Mouse (Mus musculus): Measurements from ENCODE around the gene H2al2a. TPM values are rescaled to one million over a fixed set of nuclear protein-coding genes. Genes with fewer than 3 reads are reported as not detected.

Gene H2al2a
- polyA plus RNA-seq, 1 experiment from 2014 or later = not detected

DNA sequence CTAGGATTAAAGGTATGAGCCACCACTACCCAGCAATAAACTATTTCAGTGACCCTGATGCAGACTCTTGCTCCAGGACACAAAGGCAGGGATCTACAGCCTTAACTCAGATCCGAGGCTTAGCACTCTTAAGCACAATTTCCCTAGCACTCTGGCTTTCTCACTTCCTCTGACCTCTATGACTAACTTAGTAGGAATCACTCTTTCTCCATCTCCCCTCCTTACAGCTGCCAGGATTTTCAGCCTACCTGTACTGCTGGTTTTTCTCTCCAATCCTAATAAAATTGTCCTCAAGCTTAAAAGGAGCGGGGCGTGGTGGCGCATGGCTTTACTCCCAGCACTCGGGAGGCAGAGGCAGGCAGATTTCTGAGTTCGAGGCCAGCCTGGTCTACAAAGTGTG lies 20.6 kb upstream of the H2al2a start:
- Histone ChIP-seq H3K4me3 (replicated peaks; ENCODE audit: low read length) (no peak overlapping the region), H3K36me3 (replicated peaks; ENCODE audit: control insufficient read depth, insufficient read depth) (no peaks in the 10 kb centered on the region), H3K9me3 (ENCODE audit: control insufficient read depth, low read length) (no peaks in the 10 kb centered on the region), H3K4me1 (replicated peaks; ENCODE audit: control insufficient read depth, insufficient read depth, low read length) (no peaks in the 10 kb centered on the region), H3K9ac (no peak overlapping the region), H3K27ac (no peak overlapping the region), H3K27me3 (ENCODE audit: control insufficient read depth, insufficient read depth, low read length) (no peaks in the 10 kb centered on the region), H3K4me2 (replicated peaks) (no peak overlapping the region)
- WGBS = 97% methylated on average over 6 of the region's 6 CpGs
- DNase-seq (ENCODE audit: low spot score) (no peak), ATAC-seq (ENCODE audit: low FRiP score) (no peak)

DNA sequence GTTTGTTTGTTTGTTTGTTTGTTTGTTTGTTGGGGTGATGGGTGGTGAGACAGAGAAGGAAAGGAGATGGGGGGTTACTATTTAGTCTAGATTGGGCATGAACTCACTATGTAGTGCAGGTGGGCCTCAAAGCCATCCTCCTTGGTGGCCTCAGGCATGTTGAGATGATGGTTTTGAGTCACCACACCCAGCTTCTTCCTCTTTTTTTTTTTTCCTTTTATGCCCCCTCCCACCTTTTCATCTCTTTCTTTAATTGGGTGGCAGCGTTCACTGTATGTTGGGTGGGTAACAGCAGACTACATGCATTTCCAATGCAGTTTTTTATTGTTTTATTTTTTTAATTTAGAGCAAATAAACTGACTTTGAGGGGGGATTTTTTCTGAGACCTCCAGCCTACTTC lies 19.9 kb upstream of the H2al2a start:
- H3K27me3 ChIP-seq (ENCODE audit: control insufficient read depth, insufficient read depth, low read length) = no peaks in the 10 kb centered on the region
- no peaks in the 10 kb centered on the region for H3K9me3 ChIP-seq (ENCODE audit: control insufficient read depth, low read length)
- ATAC-seq (ENCODE audit: low FRiP score) (no peak), DNase-seq (ENCODE audit: low spot score) (no peak)
- 96% methylated on average over 1 of the region's 1 CpGs for WGBS
- H3K27ac ChIP-seq = no peak overlapping the region
- no peaks in the 10 kb centered on the region for H3K4me1 ChIP-seq (replicated peaks; ENCODE audit: control insufficient read depth, insufficient read depth, low read length)
- no peak overlapping the region for H3K4me2 ChIP-seq (replicated peaks)
- H3K36me3 ChIP-seq (replicated peaks; ENCODE audit: control insufficient read depth, insufficient read depth) = no peaks in the 10 kb centered on the region
- no peak overlapping the region for H3K4me3 ChIP-seq (replicated peaks; ENCODE audit: low read length)
- H3K9ac ChIP-seq = no peak overlapping the region

DNA sequence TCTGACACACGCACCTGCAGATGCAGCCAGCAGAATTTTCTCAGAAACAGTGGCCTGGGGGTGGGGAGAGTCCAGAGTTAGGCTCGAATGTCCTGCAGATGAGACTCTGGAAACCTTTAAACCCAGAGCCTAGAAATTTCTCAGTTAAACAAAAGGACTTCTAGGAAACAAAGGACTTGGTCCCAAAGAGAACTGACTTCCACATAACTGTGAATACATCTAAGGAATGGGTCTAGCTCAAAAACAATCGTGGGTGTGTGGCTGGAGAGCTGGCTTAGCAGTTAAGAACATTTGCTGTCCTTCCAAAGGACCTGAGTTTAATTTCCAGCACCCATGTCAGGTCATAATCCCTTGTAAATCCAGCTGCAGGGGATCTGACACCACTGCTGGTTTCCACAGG lies 18.8 kb upstream of the H2al2a start:
- DNase-seq (ENCODE audit: low spot score) = no peak
- H3K27me3 ChIP-seq (ENCODE audit: control insufficient read depth, insufficient read depth, low read length) = no peaks in the 10 kb centered on the region
- H3K27ac ChIP-seq = no peak overlapping the region
- ATAC-seq (ENCODE audit: low FRiP score) = no peak
- WGBS = 50% methylated on average over 3 of the region's 3 CpGs
- H3K4me2 ChIP-seq (replicated peaks) = no peak overlapping the region
- H3K36me3 ChIP-seq (replicated peaks; ENCODE audit: control insufficient read depth, insufficient read depth) = no peaks in the 10 kb centered on the region
- no peaks in the 10 kb centered on the region for H3K4me1 ChIP-seq (replicated peaks; ENCODE audit: control insufficient read depth, insufficient read depth, low read length)
- H3K4me3 ChIP-seq (replicated peaks; ENCODE audit: low read length) = no peak overlapping the region
- no peak overlapping the region for H3K9ac ChIP-seq
- H3K9me3 ChIP-seq (ENCODE audit: control insufficient read depth, low read length) = no peaks in the 10 kb centered on the region

DNA sequence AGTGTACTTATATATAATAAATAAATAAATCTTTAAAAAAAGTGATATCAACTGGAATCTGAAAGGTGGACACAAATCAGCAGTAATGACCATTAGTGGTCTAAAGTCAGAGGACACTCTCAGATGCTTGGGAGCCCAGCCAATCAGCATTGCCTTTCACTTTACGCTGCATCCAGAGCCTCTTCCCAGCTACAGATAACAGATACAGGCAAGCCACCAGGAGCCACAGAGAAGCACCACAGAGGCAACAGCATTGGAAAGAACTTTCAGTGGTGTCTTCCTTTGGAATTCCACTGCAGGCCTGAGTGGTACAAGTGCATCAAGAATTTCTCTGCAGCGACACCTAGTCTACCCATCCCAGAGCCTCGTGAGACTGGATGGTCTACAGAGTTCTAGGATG lies 16.1 kb upstream of the H2al2a start:
- Histone ChIP-seq H3K4me3 (replicated peaks; ENCODE audit: low read length) (no peak overlapping the region), H3K9ac (no peak overlapping the region), H3K36me3 (replicated peaks; ENCODE audit: control insufficient read depth, insufficient read depth) (no peaks in the 10 kb centered on the region), H3K27me3 (ENCODE audit: control insufficient read depth, insufficient read depth, low read length) (no peaks in the 10 kb centered on the region), H3K9me3 (ENCODE audit: control insufficient read depth, low read length) (no peaks in the 10 kb centered on the region), H3K4me2 (replicated peaks) (no peak overlapping the region), H3K4me1 (replicated peaks; ENCODE audit: control insufficient read depth, insufficient read depth, low read length) (no peaks in the 10 kb centered on the region), H3K27ac (no peak overlapping the region)
- DNase-seq (ENCODE audit: low spot score) (no peak), ATAC-seq (ENCODE audit: low FRiP score) (no peak)
- 94% methylated on average over 3 of the region's 3 CpGs for WGBS

DNA sequence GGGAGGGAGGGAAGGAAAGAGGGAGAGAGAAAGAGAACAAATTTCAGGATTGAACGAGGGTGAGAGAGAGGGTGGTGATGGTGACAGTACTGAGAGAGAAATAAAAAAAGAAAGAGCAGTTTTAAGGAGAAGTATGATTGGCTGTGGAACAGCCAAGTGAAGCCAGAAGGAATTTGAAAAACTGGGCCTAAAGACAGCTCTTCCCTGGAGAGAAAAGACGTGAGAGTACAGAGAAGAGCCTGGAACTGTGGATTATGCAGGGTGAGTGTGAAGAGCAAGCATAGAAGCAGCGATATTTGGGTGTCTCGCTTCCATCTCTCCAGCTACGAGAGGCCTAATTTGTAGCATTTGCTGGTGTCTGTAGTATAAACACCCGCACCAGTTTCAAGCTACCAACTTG lies 14.5 kb upstream of the H2al2a start:
- Histone ChIP-seq H3K27me3 (ENCODE audit: control insufficient read depth, insufficient read depth, low read length) (no peaks in the 10 kb centered on the region), H3K4me1 (replicated peaks; ENCODE audit: control insufficient read depth, insufficient read depth, low read length) (no peaks in the 10 kb centered on the region), H3K36me3 (replicated peaks; ENCODE audit: control insufficient read depth, insufficient read depth) (no peaks in the 10 kb centered on the region), H3K27ac (no peak overlapping the region), H3K4me3 (replicated peaks; ENCODE audit: low read length) (no peak overlapping the region), H3K9me3 (ENCODE audit: control insufficient read depth, low read length) (no peaks in the 10 kb centered on the region), H3K9ac (no peak overlapping the region), H3K4me2 (replicated peaks) (no peak overlapping the region)
- WGBS = 92% methylated on average over 6 of the region's 6 CpGs
- ATAC-seq (ENCODE audit: low FRiP score) (no peak), DNase-seq (ENCODE audit: low spot score) (no peak)

DNA sequence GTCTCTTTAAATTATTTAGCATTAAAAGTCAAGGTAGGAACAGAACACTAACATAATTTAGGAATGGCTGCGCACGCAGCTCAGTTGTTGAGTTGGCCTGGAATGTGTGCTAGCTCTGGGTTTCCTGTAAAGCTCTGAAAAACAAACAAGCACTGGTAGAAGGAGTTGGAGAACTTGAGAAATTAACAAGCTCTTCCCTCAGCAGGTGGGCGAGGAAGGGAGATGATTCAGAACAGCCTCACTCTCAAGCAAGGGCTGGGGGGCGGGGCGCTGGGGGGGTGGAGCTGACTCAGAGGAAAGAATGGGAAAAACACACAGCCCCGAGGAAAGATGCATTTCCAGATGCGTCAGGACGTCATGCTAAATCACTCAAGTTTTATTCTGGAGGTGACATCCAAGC lies 8.4 kb upstream of the H2al2a start:
- Histone ChIP-seq H3K27ac (no peak overlapping the region), H3K4me2 (replicated peaks) (no peak overlapping the region), H3K4me1 (replicated peaks; ENCODE audit: control insufficient read depth, insufficient read depth, low read length) (no peaks in the 10 kb centered on the region), H3K4me3 (replicated peaks; ENCODE audit: low read length) (no peak overlapping the region), H3K36me3 (replicated peaks; ENCODE audit: control insufficient read depth, insufficient read depth) (no peaks in the 10 kb centered on the region), H3K27me3 (ENCODE audit: control insufficient read depth, insufficient read depth, low read length) (no peaks in the 10 kb centered on the region), H3K9me3 (ENCODE audit: control insufficient read depth, low read length) (no peaks in the 10 kb centered on the region), H3K9ac (no peak overlapping the region)
- DNase-seq (ENCODE audit: low spot score) (no peak), ATAC-seq (ENCODE audit: low FRiP score) (no peak)
- WGBS = 36% methylated on average over 8 of the region's 8 CpGs

DNA sequence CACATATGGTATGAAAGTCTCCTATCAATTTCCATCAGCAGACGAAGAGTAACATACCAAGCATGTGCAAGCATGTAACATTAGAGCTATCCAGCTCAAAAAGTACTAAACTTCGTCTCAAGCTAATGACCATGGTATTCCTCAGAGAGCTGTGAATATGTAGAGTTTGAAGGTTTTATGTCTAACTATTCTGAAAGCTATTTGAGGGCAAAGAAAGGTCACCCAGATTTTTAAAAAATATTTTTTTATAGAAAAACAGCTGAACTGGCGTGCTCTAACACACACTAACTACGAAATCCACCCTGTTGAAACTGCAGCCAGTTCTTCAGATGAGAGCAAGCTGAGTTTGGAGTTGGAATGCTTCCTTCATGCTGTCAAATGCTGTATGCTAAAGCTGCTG lies 7.5 kb upstream of the H2al2a start:
- Histone ChIP-seq H3K4me1 (replicated peaks; ENCODE audit: control insufficient read depth, insufficient read depth, low read length) (no peaks in the 10 kb centered on the region), H3K27ac (no peak overlapping the region), H3K27me3 (ENCODE audit: control insufficient read depth, insufficient read depth, low read length) (no peaks in the 10 kb centered on the region), H3K4me3 (replicated peaks; ENCODE audit: low read length) (no peak overlapping the region), H3K9me3 (ENCODE audit: control insufficient read depth, low read length) (no peaks in the 10 kb centered on the region), H3K4me2 (replicated peaks) (no peak overlapping the region), H3K36me3 (replicated peaks; ENCODE audit: control insufficient read depth, insufficient read depth) (no peaks in the 10 kb centered on the region), H3K9ac (no peak overlapping the region)
- 93% methylated on average over 4 of the region's 4 CpGs for WGBS
- ATAC-seq (ENCODE audit: low FRiP score) (no peak), DNase-seq (ENCODE audit: low spot score) (no peak)

DNA sequence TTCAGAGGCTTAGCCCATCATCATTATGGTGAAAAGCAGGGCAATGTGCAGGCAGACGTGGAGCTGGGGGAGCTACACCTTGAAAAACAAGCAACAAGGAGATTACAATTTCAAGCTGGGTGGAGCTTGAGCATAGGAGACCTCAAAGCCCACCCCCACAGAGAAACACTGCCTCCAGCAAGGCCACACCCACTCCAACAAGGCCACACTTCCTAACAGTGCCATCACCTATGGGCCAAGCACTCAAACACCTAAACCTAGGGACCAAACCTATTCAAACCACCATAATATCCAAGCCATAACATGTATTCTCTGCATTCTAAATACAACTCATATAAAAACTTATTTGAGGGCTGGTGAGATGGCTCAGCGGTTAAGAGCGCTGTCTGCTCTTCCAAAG lies 5.5 kb upstream of the H2al2a start:
- DNase-seq (ENCODE audit: low spot score) = no peak
- no peak overlapping the region for H3K4me3 ChIP-seq (replicated peaks; ENCODE audit: low read length)
- H3K9me3 ChIP-seq (ENCODE audit: control insufficient read depth, low read length) = no peaks in the 10 kb centered on the region
- H3K27me3 ChIP-seq (ENCODE audit: control insufficient read depth, insufficient read depth, low read length) = no peaks in the 10 kb centered on the region
- no peak overlapping the region for H3K27ac ChIP-seq
- no peaks in the 10 kb centered on the region for H3K36me3 ChIP-seq (replicated peaks; ENCODE audit: control insufficient read depth, insufficient read depth)
- 95% methylated on average over 3 of the region's 3 CpGs for WGBS
- H3K4me1 ChIP-seq (replicated peaks; ENCODE audit: control insufficient read depth, insufficient read depth, low read length) = no peaks in the 10 kb centered on the region
- H3K9ac ChIP-seq = no peak overlapping the region
- ATAC-seq (ENCODE audit: low FRiP score) = no peak
- no peak overlapping the region for H3K4me2 ChIP-seq (replicated peaks)

DNA sequence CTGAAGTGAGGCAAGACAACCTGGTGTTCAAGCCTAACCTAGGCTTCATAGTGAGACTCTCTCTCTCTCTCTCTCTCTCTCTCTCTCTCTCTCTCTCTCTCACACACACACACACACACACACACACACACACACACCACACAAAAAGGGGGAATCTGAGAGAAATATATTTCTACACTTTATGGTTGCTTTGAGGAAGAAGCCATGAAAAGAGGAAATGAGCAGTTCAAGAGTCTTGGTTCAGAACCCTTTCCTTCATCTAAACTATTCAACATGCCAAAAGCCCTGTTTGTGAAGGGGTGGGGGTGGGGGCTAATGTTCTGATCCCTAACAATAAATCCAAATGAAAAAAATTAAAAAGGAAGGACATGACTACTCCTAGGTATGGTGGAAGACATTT lies 7.2 kb downstream of the H2al2a start:
- Histone ChIP-seq H3K9ac (no peak overlapping the region), H3K4me2 (replicated peaks) (no peak overlapping the region), H3K27me3 (ENCODE audit: control insufficient read depth, insufficient read depth, low read length) (no peaks in the 10 kb centered on the region), H3K4me3 (replicated peaks; ENCODE audit: low read length) (no peak overlapping the region), H3K9me3 (ENCODE audit: control insufficient read depth, low read length) (no peaks in the 10 kb centered on the region), H3K4me1 (replicated peaks; ENCODE audit: control insufficient read depth, insufficient read depth, low read length) (no peaks in the 10 kb centered on the region), H3K36me3 (replicated peaks; ENCODE audit: control insufficient read depth, insufficient read depth) (no peaks in the 10 kb centered on the region), H3K27ac (no peak overlapping the region)
- DNase-seq (ENCODE audit: low spot score) (no peak), ATAC-seq (ENCODE audit: low FRiP score) (no peak)

DNA sequence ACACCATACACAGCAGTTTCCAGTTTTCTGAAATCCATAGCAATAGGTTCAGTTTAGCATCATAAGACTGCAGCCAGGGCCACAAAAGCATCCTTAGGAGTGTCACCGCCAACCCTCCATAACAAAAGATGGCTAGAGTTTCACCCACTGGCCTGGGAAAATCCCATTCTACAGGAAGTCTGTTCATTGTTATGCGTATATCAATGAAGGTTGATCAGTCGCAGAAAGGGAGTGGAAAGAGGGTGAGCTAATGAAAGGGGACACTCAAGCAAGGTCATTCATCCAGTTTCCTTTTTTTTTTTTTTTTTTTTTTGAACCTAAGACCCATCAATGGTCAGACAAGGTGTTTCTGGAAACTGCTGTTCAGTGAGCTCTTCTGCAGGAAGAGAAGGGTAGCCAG lies 7.6 kb downstream of the H2al2a start:
- Histone ChIP-seq H3K9me3 (ENCODE audit: control insufficient read depth, low read length) (no peaks in the 10 kb centered on the region), H3K4me1 (replicated peaks; ENCODE audit: control insufficient read depth, insufficient read depth, low read length) (no peaks in the 10 kb centered on the region), H3K36me3 (replicated peaks; ENCODE audit: control insufficient read depth, insufficient read depth) (no peaks in the 10 kb centered on the region), H3K4me2 (replicated peaks) (no peak overlapping the region), H3K4me3 (replicated peaks; ENCODE audit: low read length) (no peak overlapping the region), H3K27me3 (ENCODE audit: control insufficient read depth, insufficient read depth, low read length) (no peaks in the 10 kb centered on the region), H3K9ac (no peak overlapping the region), H3K27ac (no peak overlapping the region)
- no peak for DNase-seq (ENCODE audit: low spot score)
- no peak for ATAC-seq (ENCODE audit: low FRiP score)
- 40% methylated on average over 3 of the region's 3 CpGs for WGBS

All from hindbrain, embryonic 14.5 days (tissue).